Mouse (Mus musculus): ENCODE data around the gene 4930548H24Rik.
"Not testable (repeated sequence)": the region's sequence is repeated elsewhere in the genome, so short reads cannot be mapped to it uniquely, and the experiment has no call there.

Gene 4930548H24Rik

DNA sequence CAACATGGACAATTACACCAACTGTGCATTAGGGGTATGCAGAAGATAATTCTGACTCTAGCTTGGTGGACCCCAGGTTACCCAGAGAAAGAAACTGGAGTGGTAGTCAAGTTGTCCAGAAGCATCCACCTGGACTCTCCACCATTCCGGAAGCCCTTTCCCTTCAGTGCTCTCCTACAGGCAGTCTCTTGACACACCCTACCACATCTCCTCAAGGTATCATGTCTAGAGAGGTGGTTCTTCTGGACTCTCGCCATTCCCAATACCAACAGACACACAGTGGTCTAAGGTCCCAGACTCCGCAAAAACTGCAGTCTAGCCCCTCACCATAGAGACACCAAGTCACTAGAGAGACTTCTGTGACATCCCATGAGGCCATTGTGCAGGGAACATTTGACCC, at the start of gene 4930548H24Rik:
TSS of gene 4930548H24Rik (plus strand) at position 301 of the 400 bp plus-strand sequence.
- DNase-seq (ENCODE audit: low read depth, low spot score): no peak

GRCm38 (mm10) chr5:31451336-31451735, 34.2 kb upstream of the 4930548H24Rik start:
- DNase-seq (ENCODE audit: low read depth, low spot score): no peak

GRCm38 (mm10) chr5:31451878-31452561, 33.5 kb upstream of the 4930548H24Rik start, which contains the start of gene Zfp512:
Gene Zfp512, plus strand, starts transcription at chr5:31452431.
- DNase-seq (ENCODE audit: low read depth, low spot score): peak; percentile 99

- DNase-seq (ENCODE audit: low read depth, low spot score): no peak
Observed at GRCm38 (mm10) chr5:31452562-31452878, 33.0 kb upstream of the 4930548H24Rik start.

- DNase-seq (ENCODE audit: low read depth, low spot score): peak; percentile 15
Observed at GRCm38 (mm10) chr5:31452886-31453410, 32.6 kb upstream of the 4930548H24Rik start.

GRCm38 (mm10) chr5:31467798-31468197, 17.7 kb upstream of the 4930548H24Rik start:
- no peak for DNase-seq (ENCODE audit: low read depth, low spot score)

DNA sequence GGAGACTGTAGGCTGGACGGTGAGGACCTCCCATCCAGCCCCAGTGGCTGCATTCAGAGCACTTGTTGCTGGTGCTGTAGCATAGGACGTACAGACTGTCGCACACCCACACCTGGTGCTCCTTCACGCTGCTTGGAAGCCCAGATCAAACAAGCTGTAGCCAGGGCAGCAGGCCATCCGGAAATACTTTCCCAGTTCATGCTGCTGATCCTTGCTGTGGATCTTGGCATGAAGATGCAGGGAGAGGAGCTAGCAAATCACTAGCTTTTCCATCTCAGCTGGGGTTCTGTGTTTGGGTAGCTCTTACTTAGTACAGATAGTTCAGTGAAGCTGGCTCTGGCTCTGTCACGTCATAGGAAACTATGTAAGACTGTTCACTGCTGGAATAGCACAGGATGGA, 15.8 kb upstream of the 4930548H24Rik start:
- no peak for DNase-seq (ENCODE audit: low read depth, low spot score)

DNA sequence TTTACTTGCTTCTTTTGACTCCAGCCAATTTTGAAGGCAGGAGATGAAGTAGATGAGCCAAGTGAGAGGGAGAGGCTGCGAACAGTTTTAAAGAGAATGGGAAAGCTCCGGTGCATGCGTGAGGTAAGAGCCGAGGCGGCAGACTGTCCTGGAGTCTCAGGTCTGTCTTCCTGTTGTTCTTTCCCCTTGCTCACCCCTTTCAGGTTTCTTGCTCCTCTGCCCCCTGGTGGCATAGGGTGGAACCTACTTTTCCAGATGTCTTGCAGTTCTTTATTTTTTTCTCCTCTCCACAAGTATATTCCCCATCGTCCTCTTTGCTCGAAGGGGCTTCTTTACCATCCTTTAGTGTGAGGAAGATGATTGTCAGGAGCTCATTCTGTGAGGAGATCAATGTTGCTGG, 15.2 kb upstream of the 4930548H24Rik start:
- DNase-seq (ENCODE audit: low read depth, low spot score): peak; percentile 84

GRCm38 (mm10) chr5:31480536-31480935, 5.0 kb upstream of the 4930548H24Rik start:
- no peak for DNase-seq (ENCODE audit: low read depth, low spot score)

DNA sequence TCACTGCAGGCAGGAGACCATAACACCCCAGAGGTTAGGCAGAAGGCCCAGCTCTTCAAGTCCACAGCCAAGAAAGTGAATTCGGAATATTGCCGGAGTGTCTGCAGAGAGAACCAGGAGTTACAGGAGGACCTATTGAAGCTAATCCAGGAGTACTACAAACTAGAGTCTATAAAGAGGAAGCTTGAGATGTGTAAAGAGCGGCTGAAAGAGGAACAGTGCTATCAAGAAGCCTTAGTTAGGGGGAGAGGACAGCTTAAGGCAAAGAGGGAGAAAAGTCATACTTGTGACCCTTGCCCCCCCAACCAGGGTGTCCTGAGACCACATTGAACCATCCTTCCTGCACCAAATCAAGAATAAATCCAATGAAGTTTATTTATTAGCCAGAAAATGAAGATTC, 2.3 kb downstream of the 4930548H24Rik start:
- DNase-seq (ENCODE audit: low read depth, low spot score): no peak

GRCm38 (mm10) chr5:31489116-31489769, 3.7 kb downstream of the 4930548H24Rik start:
- peak; percentile 92 for DNase-seq (ENCODE audit: low read depth, low spot score)

DNA sequence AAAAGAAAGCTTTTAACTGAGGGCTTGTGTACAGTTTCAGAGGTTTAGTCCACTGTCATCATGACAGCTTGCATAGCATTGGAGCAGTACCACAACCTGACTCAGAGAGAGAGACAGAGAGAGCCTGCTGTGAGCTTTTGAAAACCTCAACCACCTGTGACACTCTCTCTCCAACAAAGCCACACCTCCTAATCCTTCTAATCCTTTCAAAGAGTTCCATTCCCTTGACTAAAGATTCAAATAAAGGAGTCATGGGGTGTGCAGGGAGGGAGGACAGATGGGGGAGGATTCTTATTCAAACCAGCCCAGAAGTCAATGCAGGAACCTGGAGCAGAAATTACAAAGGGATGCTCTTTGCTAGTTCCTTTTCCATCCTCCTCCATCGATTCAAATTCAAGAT, 6.5 kb downstream of the 4930548H24Rik start:
- peak; percentile 51 for DNase-seq (ENCODE audit: low read depth, low spot score)

DNA sequence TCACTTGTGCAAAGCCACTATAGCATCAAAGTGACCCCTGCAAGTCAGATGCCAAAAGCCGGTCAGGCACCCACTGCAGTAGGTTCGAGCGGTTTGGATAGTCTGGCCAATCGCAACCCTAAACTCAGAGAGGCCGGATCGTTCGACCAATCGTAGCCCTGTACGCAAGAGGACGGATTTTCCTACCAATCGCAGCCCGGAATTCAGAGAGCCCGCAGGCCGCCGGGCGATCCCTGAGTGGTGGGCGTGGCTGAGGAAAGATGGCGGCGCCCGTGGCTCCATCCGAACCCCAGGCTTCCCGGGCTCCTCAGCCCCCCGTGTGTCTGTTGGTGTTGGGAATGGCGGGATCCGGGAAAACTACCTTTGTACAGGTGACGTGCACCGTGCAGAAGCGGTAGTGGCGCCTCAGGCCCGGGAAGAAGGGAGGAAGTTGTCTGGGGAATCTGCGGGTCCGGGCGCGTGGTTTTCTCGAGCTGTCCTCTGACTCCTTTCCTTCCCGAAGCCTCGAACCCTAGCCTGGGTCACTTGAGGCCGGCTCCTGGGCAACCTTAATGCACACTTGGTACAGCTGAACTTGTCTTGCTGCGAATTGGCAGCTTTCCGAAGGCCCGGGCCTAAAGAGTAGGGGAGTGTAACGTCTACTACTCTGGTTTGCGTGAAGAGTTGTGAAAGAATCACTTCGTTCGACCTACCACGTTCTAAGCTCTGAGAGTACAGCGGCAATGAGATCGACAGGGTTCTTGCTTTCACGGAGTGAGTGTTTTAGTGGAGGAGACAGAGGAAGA, 9.2 kb downstream of the 4930548H24Rik start, which contains the start of gene Gpn1:
TSS of gene Gpn1 (plus strand) at position 229 of the 785 bp plus-strand sequence.
- peak; percentile 94 for DNase-seq (ENCODE audit: low read depth, low spot score)

DNA sequence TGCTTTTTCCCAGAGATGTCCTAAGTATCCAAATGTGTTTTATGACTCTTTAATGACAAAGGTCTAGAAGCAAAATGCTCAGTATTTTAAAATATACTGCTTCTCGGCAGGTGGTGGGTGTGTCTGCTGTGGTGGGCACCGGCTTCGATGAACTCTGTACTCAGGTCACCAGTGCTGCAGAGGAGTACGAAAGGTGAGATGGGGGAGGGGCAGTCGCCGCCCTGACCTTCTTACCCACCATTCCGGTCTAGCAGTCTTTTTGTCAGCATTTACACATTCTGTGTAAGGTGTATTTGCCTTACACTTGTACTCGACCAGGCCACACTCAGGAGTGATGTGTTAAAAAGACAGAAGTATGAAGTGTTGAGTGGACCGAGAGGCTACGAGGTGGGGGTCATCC, 19.3 kb downstream of the 4930548H24Rik start:
- DNase-seq (ENCODE audit: low read depth, low spot score): peak; percentile 19

DNA sequence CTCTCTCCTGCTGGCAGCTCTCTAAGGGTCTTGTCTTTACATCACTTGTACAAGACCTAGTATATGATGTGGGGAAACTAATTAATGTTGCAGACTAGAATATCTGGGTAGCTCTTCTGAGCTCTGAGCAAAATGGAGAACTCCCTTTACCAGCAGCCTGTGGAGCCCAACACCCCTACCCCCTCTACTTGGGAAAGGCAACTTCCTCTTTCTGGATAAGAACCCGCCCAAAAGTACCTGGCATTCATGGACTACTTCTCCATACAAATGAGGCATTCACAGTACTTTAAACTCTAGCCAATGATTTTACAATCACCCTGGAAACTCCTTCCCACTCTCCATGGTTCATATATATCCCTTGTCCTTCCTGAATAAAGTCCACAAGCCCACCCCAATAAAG, 26.9 kb downstream of the 4930548H24Rik start:
- DNase-seq (ENCODE audit: low read depth, low spot score): peak; percentile 25

DNA sequence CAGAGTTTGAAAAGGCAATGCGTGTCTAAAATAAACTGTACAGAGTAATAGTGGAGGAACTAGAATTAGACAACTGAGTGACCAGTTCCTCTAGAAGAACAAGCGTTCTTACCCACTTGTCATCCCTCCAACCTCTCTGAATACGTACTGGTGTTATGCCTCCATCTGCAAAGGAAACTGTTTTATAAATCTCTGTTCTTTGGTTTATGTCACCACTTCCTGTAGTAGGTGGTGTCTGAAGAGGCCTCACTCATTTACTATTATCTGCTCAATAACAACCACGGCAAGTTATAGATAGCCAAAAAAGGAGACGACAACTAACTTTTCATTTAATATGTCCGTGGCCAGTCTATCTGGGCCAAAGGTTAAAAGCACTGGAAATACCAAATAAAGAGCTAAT, 35.0 kb downstream of the 4930548H24Rik start:
- no peak for DNase-seq (ENCODE audit: low read depth, low spot score)

- DNase-seq (ENCODE audit: low read depth, low spot score): peak; percentile 87
Observed at GRCm38 (mm10) chr5:31526354-31527116, 41.0 kb downstream of the 4930548H24Rik start, which contains the start of gene Slc4a1ap. Gene Slc4a1ap, plus strand, starts transcription at chr5:31526995.

DNA sequence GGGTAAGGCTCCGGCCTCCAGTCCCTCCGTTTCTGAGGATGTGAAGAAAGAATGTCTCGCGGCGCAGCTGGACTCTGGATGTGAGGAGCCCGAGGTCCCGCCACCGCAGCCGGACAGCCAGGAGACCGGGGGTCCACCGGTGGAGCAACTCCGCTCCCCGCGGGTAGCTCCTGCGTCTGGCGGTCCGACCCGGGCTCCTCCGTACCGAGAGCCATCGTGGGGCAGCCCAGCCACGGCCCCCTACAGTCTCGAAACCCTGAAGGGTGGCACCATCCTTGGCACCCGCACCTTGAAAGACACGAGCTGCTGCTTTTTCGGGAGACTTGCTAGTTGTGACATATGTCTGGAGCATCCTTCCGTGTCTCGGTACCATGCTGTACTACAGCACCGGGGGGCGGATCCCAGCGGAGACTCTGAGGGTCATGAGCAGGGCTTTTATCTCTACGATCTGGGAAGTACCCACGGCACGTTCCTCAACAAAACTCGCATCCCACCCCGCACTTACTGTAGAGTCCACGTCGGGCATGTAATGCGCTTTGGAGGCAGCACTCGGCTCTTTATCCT, 41.7 kb downstream of the 4930548H24Rik start:
- DNase-seq (ENCODE audit: low read depth, low spot score): no peak

- not testable (repeated sequence) for DNase-seq (ENCODE audit: low read depth, low spot score)
Observed at GRCm38 (mm10) chr5:31527707-31528106, 42.2 kb downstream of the 4930548H24Rik start, which contains the start of gene Supt7l. Gene Supt7l, minus strand, starts transcription at chr5:31527807.

GRCm38 (mm10) chr5:31528560-31528959, 43.0 kb downstream of the 4930548H24Rik start:
- DNase-seq (ENCODE audit: low read depth, low spot score): peak; percentile 33

DNA sequence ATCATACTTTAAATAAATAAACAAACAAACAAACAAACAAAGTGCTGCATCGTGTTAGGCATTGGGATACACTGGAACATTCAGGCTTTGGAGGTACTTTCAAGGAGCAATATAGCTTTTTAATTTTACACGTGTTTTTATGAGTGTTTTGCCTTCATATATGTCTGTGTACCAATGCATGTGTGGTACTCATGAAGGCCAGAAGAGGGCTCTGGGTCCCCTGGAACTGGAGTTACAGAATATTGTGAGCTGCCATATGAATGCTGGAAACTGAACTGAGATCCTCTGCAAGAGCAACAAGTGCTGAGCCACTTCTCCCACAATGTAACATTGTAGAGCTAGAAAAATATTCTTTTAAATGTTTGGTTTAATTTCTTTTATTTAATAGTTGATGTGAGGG, 49.7 kb downstream of the 4930548H24Rik start:
- DNase-seq (ENCODE audit: low read depth, low spot score): no peak
